Mouse (Mus musculus): ENCODE data around the gene Ankrd22.

Ankrd22 gene

GRCm38 (mm10) chr19:34078130-34078529 lies 87.7 kb downstream of the Ankrd22 start:
- no peak for DNase-seq

- no peak for DNase-seq
Observed at GRCm38 (mm10) chr19:34074239-34074638, 91.6 kb downstream of the Ankrd22 start.

Data from lung, postnatal 14 days (tissue).